Mouse (Mus musculus) layer of hippocampus, adult 9-11 months (tissue): Measurements from ENCODE around the gene Gm10337.

Experiments used
- DNase-seq: peaks from one replicate; pipeline ENCODE4 v3.0.0; 2022

The Gm10337 gene

DNA sequence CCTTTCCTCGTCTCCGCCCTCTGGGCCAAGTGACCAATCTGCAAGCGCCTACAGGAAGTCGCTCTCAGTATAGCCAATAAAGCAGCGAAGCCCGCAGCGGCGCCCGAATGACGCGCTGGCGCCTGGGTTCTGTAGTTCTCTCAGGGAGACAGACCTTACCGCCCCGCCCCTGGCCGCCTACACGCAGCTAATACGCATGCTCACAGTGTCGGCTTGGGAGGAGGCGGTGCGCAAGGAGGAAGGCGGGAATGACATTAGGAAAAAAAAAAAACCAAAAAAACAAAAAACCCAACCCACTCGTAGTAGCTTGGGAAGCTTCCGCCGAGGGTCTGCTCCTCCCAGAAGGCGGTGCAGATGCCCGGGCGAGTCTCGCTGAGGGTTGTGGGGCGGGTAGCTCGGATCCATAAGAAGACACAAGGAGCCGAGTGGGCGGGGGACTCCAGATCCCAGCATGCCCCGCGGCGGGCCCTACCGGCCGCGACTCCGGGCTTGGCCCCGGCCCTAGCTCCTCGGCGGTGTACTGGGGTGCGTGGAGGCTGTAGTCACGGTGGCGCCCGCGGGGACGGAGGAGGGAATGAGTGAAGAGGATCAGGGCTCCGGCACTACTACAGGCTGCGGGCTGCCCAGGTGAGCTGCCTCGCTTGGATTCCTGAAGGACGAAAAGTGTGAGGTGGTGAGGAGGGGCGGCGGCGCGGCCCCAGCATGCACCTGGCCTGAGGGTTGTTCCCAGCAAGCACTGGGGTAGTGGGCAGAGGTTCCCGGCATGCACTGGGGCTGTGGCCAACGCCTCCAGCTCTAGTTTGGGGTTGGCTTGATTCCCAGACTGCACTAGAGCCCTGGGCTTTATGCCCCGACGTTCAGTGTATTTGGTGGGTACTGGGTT is 14.7 kb downstream of the Gm10337 start, which contains the start of gene Tarbp2:
Gene Tarbp2, plus strand, starts transcription at position 217 of the 883 bp plus-strand sequence.
- DNase-seq, result peak; percentile 100

DNA sequence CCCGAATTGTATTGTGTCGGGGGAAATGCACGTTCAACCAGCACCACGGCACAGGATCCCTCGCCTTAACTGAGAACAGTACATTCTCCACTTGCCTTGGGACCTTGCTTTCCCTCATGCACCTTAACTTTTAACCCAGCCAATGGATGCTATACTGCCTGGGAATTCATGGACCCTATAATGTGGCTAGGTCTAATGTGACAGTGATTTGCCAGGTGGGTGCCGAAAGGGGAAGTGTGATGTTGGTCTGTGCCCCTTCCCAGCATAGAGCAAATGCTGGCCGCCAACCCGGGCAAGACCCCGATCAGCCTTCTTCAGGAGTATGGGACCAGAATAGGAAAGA is 15.3 kb downstream of the Gm10337 start:
- DNase-seq, result no peak

DNA sequence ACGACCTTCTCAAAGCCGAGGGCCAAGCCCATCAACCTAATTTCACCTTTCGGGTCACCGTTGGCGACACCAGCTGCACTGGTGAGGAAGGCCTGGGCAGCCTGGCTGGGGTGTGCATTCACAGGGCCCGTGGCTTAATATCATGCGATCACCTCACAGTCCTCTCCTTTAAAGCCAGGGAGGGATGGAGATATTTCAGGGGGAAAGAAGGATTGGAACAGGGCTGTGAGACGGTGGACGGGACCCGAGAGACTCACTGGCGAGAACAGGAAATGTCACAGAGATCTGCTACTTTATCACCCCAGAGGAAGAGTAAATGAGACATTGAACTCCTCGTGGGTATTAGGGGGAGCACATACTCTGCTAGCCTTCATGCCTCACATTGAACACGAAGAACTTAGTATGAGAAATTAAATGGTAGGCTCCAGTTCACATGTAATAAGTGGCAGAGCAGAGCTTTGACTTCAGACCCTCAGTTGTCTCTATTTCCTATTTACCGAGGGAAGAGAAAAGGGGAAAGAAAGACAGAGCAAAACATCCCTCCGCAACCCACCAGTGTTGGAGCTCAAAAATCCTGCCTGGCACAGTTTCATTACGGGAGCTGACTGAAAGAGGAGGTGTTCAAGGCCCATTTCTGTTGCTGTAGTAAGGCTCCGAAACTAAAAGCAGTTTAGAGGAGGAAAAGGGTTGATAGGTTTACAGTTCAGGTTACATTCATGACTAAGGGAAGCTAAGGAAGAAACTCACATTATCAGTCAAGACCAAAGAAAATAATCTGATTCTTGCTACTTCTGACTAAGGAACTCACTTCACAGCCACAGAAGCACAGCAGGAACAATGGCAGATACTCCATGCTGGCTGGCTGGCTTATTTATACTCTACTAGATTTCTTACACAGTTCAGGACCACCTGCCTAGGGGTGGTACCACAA is 16.0 kb downstream of the Gm10337 start:
- no peak for DNase-seq

DNA sequence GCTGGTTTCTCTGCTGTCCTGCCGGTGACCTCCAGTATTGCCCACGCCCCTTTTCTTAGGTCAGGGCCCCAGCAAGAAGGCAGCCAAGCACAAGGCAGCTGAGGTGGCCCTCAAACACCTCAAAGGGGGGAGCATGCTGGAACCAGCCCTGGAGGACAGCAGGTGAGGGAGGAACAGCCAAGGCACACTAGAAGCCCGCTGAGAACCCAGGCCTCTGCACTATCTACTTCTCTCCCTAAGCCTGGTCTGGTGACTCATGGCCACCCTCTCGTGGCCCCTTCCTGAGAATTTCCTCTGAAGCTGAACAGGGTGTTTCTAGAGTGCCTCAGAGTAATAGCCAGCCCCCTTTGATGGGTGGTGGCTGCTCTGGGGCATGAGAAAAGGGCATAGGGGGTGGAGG is 16.9 kb downstream of the Gm10337 start:
- no peak for DNase-seq

GRCm38 (mm10) chr15:102521480-102521879 is 18.0 kb downstream of the Gm10337 start:
- no peak for DNase-seq

DNA sequence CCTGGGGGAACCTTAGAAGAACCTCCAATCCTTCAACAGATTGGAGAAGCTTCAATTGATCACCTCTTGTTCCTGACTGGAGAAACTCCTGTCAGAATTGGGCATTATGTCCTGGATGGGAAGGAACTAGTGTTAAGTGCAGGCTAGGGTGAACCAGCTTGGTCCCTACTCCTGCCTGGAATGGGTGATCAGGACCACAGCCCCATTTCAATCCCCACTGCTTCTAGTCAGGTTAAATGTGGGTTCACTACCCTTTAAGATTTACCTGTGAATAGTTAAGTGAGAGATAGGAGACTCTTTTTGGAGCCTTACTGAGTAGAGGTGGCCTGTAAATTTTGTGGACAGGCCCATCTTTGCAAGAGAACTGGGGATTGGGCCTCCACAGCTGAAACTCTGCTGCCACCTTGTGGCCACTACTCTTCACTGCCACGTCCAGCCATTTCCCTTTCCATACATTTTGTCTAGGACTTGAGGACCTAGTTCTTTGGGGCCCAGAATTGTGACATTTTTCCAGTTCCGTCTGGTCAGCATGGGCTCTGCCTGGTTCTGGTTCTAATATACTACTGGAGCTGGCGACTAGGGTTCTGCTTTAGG is 21.5 kb downstream of the Gm10337 start, which contains the start of gene Npff:
Gene Npff, minus strand, starts transcription at position 51 of the 594 bp plus-strand sequence.
- peak; percentile 65 for DNase-seq

DNA sequence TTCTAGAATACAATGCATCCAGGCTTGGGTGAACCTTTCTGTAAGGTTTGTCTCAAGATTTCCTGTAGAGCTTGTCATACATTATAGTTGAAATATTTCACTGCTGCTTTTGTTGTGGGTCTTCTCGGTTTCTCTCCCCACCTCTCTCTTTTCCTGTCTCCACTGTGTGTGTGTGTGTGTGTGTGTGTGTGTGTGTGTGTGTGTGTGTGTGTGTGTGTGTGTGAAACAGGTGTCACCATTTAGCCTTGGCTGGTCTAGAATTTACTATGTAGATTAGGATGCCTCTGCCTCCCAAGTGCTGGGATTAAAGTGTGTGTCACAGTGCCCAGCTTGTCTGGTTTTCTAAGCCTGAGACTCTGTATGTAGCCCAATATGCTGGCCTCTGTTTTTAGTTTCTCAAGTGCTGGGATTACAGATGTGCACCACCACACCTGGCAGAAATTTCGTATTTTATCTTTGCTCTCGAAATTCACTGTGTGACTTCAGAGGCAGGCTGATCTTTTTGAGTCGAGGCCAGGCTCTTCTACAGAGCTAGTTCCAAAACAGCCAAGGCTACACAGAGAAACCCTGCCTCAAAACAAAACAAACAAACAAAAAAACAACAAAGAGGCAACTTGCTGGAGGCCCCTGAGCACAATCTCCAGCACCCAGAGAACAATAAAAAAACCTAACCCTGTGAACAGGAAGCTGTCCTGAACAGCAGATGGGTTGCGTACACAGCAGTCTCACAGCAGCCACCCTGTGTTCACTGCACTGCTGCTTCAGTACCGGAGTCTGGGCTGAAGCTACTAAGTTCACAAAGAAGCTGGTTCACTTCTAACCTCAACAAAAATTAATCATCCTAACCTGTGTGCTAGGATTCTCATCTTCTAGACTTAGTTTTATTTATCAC is 22.8 kb downstream of the Gm10337 start:
- no peak for DNase-seq

DNA sequence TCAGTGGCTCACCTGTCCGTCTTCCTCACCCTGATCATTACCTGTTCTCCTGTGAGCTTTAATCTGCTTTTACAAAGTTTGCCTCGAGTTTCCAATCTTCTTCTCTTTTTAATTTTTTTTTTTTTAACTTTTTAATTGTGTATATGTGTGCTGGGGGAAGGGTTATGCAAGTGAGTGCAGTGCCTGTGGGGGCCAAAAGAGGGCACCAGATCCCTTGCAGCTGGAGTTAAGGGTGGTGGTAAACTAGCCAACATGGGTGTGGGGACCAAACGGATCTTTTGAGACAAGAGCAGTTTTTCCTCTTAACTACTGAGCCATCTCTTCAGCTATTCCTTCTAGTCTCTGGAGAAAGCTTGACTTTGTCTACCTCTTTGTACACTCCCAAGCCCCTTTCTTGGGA is 24.4 kb downstream of the Gm10337 start:
- no peak for DNase-seq

DNA sequence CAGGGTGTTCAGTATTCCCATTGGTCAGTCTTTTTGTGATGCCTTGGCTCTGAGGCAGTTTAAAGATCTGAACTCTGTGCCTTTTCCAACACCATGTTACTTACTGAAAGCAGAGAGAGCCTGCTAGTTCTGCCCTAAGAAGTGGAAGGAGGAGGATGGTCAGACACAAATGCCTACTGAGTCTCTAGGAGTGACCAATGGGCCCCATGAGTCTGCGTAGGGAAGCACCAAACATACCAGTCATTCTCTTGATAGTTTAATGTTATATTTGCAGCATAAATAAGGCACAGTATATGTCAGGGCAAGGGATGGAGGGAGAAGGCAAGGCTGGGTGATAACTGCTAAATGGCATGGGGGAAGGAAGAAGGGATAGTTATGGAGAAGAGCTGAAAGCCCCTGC is 24.9 kb downstream of the Gm10337 start:
- no peak for DNase-seq

DNA sequence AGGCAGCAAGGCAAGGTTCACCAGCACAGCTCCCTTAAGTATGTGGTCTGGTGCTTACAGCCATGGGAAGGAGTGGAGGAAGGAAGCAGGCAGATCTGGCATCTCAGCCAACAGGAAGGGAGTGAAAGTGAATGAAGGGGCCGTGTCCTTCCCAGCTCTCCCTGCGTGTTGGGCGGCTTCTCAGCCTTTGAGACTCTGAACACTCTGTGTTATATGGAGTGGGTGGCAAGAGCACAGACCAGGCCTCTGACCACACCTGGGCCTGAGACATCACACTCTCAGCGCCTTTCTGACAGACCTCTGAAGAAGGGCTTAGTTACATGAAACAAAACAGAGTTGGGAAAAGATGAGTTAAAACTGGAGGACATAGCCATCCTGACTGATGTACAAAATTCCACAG is 27.0 kb downstream of the Gm10337 start:
- no peak for DNase-seq

- DNase-seq, result no peak
Observed at GRCm38 (mm10) chr15:102531586-102531985, 28.1 kb downstream of the Gm10337 start.

DNA sequence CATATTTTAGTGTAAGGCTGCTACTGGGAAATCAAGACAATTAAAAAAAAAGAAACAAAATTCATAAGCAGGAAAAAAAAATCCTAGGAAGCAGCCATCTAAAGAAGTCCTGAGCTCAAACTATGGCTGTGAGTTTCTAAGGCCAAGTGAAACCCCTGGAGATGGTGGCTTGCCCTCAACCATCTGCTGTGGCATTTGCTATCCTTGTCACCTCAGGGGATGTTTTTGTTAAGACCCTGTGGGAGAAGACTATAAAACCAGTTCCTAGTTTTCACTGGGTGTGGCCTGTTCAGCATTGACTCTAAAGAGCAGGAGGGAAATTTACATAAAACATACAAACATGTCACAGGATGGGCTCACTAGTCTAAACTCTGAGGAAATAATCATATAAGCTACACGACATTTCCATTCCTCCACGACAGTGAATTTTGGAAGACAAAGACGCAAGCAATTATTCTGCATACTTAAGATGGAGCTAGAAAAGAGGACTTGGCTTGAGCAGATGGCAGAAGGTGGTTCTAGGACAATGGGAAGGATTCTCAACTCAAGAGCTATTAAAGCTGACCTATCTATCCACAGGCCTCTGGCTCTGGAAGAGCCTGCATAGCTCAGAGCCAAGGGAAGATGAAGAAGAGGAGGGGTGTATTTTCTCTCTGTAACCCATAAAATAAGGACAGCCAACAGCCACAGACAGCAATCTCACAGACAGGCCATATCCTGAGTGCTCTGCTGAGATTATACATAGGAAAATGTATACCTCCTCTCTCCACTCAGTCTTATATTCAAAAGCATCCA is 28.8 kb downstream of the Gm10337 start:
- no peak for DNase-seq

GRCm38 (mm10) chr15:102533926-102534325 is 30.4 kb downstream of the Gm10337 start:
- no peak for DNase-seq

GRCm38 (mm10) chr15:102544801-102545200 is 41.3 kb downstream of the Gm10337 start:
- no peak for DNase-seq

DNA sequence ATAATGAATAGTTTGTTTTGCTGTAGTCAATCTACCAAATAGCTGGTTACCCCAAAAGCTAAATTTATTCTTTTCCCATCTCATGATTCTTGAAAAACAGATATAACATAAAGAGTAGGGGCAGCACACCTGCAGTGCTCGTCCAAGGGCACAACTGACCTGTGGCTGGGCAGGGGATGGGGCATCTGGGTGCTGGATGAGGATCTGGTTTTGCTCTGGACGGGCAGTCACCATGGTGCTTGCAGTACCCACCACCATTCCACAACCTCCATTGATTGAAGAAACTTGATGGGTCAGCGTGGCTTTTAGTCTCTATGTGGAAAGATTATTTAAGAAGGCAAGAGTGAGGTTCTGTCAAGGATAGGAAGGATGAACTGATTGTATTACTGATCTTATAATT is 42.7 kb downstream of the Gm10337 start:
- DNase-seq, result no peak

DNA sequence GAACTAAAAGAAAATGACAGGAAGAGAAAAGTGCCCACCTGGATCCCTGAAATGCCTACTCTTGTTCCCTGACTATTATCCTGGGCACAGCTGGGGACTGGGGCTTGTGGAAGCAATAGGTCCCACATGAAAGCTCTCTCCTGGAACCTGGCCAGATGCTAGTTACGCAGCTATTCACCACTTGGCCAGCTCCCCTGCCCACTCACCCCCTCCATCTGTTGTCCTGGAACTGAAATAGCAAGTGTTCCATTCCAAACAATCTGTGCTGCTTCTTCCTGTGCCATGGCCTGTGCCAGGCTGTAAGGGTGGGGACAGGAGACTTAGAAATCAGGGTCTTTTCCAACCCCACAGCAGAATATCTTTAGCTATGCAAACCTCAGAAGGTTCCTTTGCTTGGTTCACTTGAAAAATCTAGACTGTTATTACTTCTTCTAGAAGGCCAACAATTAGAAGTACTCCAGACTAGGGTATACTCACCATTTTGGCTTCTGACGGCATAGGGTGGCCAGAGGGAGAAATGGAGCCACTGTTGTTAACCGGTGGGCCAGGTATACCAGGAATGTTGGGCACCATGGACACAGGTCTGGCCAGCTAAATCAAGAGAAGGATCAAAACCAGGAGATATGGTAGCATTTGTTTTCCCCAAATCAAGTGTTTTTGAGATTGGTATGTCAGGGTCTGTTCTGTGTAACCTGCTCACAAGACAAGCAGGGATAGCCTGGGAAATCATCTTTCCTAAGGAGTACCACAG is 43.3 kb downstream of the Gm10337 start:
- peak; percentile 95 for DNase-seq

GRCm38 (mm10) chr15:102547478-102547877 is 44.0 kb downstream of the Gm10337 start:
- no peak for DNase-seq

- no peak for DNase-seq
Observed at GRCm38 (mm10) chr15:102552599-102552998, 49.1 kb downstream of the Gm10337 start.
